Mouse (Mus musculus) liver, embryonic 12.5 days (tissue): ENCODE data around the gene Sult2a3. TPM values are rescaled to one million over a fixed set of nuclear protein-coding genes. Genes with fewer than 3 reads are reported as not detected.
"Not testable (repeated sequence)": the region's sequence is repeated elsewhere in the genome, so short reads cannot be mapped to it uniquely, and the experiment has no call there.

Experiments
- ATAC-seq: fragments of 200-750 bp; cut with Nextera tagmentation; 2 replicates; pipeline ENCODE4 v1.8.0; 2017; ENCODE audit warnings: moderate number of reproducible peaks, mild to moderate bottlenecking, moderate library complexity
- H3K27ac ChIP-seq: fragments of 300-500 bp; sonication (generic); 2 replicates; pipeline ENCODE4 v1.5.1; 2016; ENCODE audit warnings: mild to moderate bottlenecking
- H3K27me3 ChIP-seq: fragments of 300-500 bp; sonication (generic); replicated peaks from 2 replicates; pipeline ENCODE4 v1.6.1; 2016; ENCODE audit warnings: mild to moderate bottlenecking, moderate library complexity
- H3K36me3 ChIP-seq: fragments of 300-500 bp; sonication (generic); 2 replicates; pipeline ENCODE4 v1.6.1; 2016; ENCODE audit warnings: mild to moderate bottlenecking, moderate library complexity
- H3K4me1 ChIP-seq: fragments of 300-500 bp; sonication (generic); 2 replicates; pipeline ENCODE4 v1.6.1; 2016
- H3K4me2 ChIP-seq: fragments of 300-500 bp; sonication (generic); 2 replicates; pipeline ENCODE4 v1.6.1; 2016; ENCODE audit warnings: mild to moderate bottlenecking, moderate library complexity
- H3K4me3 ChIP-seq: fragments of 300-500 bp; sonication (generic); 2 replicates; pipeline ENCODE4 v1.5.1; 2016; ENCODE audit warnings: mild to moderate bottlenecking, moderate library complexity
- H3K9ac ChIP-seq: fragments of 300-500 bp; sonication (generic); 2 replicates; pipeline ENCODE4 v1.6.1; 2016; ENCODE audit warnings: mild to moderate bottlenecking, moderate library complexity
- H3K9me3 ChIP-seq: fragments of 300-500 bp; sonication (generic); replicated peaks from 2 replicates; pipeline ENCODE4 v1.6.1; 2016; ENCODE audit warnings: mild to moderate bottlenecking, moderate library complexity
- WGBS: fragments of 180-500 bp; shearing (Covaris S2); methylation state at CpG from one replicate; pipeline ENCODE4 v1.1.7; 2016; ENCODE audit not compliant: insufficient replicate concordance; 5-methylcytosine and 5-hydroxymethylcytosine counted together
- polyA plus RNA-seq: library from polyadenylated mRNA; unstranded; fragments of >200 nt; fragmentation: Nextera tagmentation; extraction: Ambion mirVana; gene quantifications from 2 replicates; pipeline ENCODE4 v1.2.1, GENCODE M21; 2016

Gene Sult2a3
- polyA plus RNA-seq: 0.13 TPM in 1 of 2 replicates, not detected in the other

GRCm38 (mm10) chr7:14122944-14123343 lies at the start of gene Sult2a3:
Sult2a3 (minus strand) TSS chr7:14123044.
- 72% methylated on average over 2 of the region's 2 CpGs for WGBS
- ATAC-seq: no peak
- no peaks in the 10 kb centered on the region for H3K27me3 ChIP-seq
- H3K4me2 ChIP-seq: no peak within 1 kb of the TSS
- H3K4me3 ChIP-seq: no peak within 1 kb of the TSS
- H3K4me1 ChIP-seq: no peaks in the 10 kb centered on the region
- no peaks in the 10 kb centered on the region for H3K36me3 ChIP-seq
- no peak within 1 kb of the TSS for H3K27ac ChIP-seq
- H3K9ac ChIP-seq: no peak within 1 kb of the TSS
- no peaks in the 10 kb centered on the region for H3K9me3 ChIP-seq

- no peak overlapping the region for H3K4me3 ChIP-seq
- 62% methylated on average over 2 of the region's 2 CpGs for WGBS
Observed at GRCm38 (mm10) chr7:14120436-14120835, 2.4 kb downstream of the Sult2a3 start.

GRCm38 (mm10) chr7:14119865-14120264 lies 3.0 kb downstream of the Sult2a3 start:
- H3K27ac ChIP-seq, H3K36me3 ChIP-seq, H3K4me2 ChIP-seq, H3K4me1 ChIP-seq, ATAC-seq, H3K9me3 ChIP-seq, H3K27me3 ChIP-seq, H3K9ac ChIP-seq, H3K4me3 ChIP-seq: not testable (repeated sequence)
- 46% methylated on average over 3 of the region's 3 CpGs for WGBS

More at GRCm38 (mm10) chr7:14120436-14120835, 2.4 kb downstream of the Sult2a3 start:
- Histone ChIP-seq H3K27me3 (no peaks in the 10 kb centered on the region), H3K9ac (no peak overlapping the region), H3K4me1 (no peaks in the 10 kb centered on the region), H3K4me2 (no peak overlapping the region), H3K9me3 (no peaks in the 10 kb centered on the region), H3K36me3 (no peaks in the 10 kb centered on the region), H3K27ac (no peak overlapping the region)
- ATAC-seq: no peak

- Histone ChIP-seq H3K27me3 (no peaks in the 10 kb centered on the region), H3K27ac (no peak overlapping the region), H3K4me3 (no peak overlapping the region), H3K4me2 (no peak overlapping the region), H3K9ac (no peak overlapping the region), H3K9me3 (0 out of 2 replicates have a peak, but pooled peaks cover 3% of the 10 kb centered on the region), H3K4me1 (no peaks in the 10 kb centered on the region), H3K36me3 (no peaks in the 10 kb centered on the region)
- WGBS: 31% methylated on average over 1 of the region's 1 CpGs
- ATAC-seq: no peak
Observed at GRCm38 (mm10) chr7:14116761-14117160, 6.1 kb downstream of the Sult2a3 start.

- H3K4me1 ChIP-seq, H3K9ac ChIP-seq, H3K4me3 ChIP-seq, ATAC-seq, H3K27ac ChIP-seq, H3K9me3 ChIP-seq, H3K4me2 ChIP-seq, H3K36me3 ChIP-seq, H3K27me3 ChIP-seq: not testable (repeated sequence)
- 47% methylated on average over 3 of the region's 3 CpGs for WGBS
Observed at GRCm38 (mm10) chr7:14114471-14114870, 8.4 kb downstream of the Sult2a3 start.

GRCm38 (mm10) chr7:14047821-14048220 lies 75.0 kb downstream of the Sult2a3 start:
- ATAC-seq, H3K9ac ChIP-seq, H3K9me3 ChIP-seq, H3K4me2 ChIP-seq, H3K36me3 ChIP-seq, H3K27ac ChIP-seq, H3K4me1 ChIP-seq, H3K27me3 ChIP-seq, H3K4me3 ChIP-seq: not testable (repeated sequence)
- WGBS: 36% methylated on average over 1 of the region's 1 CpGs

GRCm38 (mm10) chr7:14030831-14031230 lies 92.0 kb downstream of the Sult2a3 start:
- not testable (repeated sequence) for H3K9ac ChIP-seq, H3K4me2 ChIP-seq, H3K27ac ChIP-seq, ATAC-seq, H3K4me3 ChIP-seq, H3K4me1 ChIP-seq, H3K9me3 ChIP-seq, H3K27me3 ChIP-seq, H3K36me3 ChIP-seq

Other genes starting within 250 kb of the Sult2a3 start
- gene Sult2a4, start 133.4 kb downstream of the Sult2a3 start, polyA plus RNA-seq: not detected in 2 replicates
- not detected in 2 replicates for gene Sult2a6, start 131.8 kb upstream of the Sult2a3 start, polyA plus RNA-seq
- gene Obox8, start 210.5 kb upstream of the Sult2a3 start, polyA plus RNA-seq: not detected in 2 replicates